Mouse (Mus musculus): ENCODE data around the gene Inpp5f.

DNA sequence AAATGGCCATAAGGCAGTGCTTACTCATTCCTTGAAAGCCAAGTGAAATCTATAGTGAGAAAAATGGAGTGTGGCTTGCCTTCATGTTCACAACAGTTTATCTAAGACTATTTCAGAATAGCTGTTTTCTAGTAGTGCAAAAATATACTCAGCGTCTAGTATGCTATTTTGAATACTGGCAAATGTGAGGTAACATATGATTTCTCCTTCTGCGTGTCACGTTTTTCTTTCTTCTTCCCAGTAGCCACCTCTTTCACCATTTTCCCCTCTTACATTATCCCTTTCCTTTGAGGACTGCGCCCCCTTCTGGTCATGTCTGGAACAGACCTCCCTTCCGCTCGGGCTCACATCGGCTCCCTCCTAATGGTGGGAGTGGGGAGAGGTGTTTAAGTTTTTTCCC, 78.9 kb downstream of the Inpp5f start:
- no peak for TF ChIP-seq POLR2A (IDR thresholded peaks at IDR 0.05; ENCODE audit: borderline replicate concordance, control insufficient read depth, low read depth, low read length)
- peak; percentile 87 for TF ChIP-seq CTCF (IDR thresholded peaks at IDR 0.05; ENCODE audit: control insufficient read depth, insufficient read depth, low read length)

Measured in bone marrow, adult 2 months (tissue).